Mouse (Mus musculus) ES-Bruce4 (cell line): ENCODE results near the gene Cntnap2. TPM values are rescaled to one million over a fixed set of nuclear protein-coding genes. Genes with fewer than 3 reads are reported as not detected.

Experiments
- H3K27ac ChIP-seq: 2 replicates; pipeline ENCODE4 v1.5.1; 2012; ENCODE audit warnings: low read length, inconsistent platforms; ENCODE audit not compliant: insufficient read depth
- H3K27me3 ChIP-seq: 2 replicates; pipeline ENCODE4 v1.6.1; 2012; ENCODE audit warnings: mild to moderate bottlenecking, low read length, inconsistent platforms; ENCODE audit not compliant: control insufficient read depth, poor library complexity, insufficient read depth, severe bottlenecking
- H3K36me3 ChIP-seq: 2 replicates; pipeline ENCODE4 v1.6.1; 2012; ENCODE audit warnings: inconsistent platforms, mild to moderate bottlenecking, low read length, moderate library complexity; ENCODE audit not compliant: control insufficient read depth, poor library complexity, insufficient read depth, severe bottlenecking
- H3K4me1 ChIP-seq: one replicate; pipeline ENCODE4 v1.8.1; 2011; ENCODE audit warnings: low read length; ENCODE audit not compliant: control insufficient read depth, insufficient read depth
- H3K4me3 ChIP-seq: 2 replicates; pipeline ENCODE4 v1.5.1; 2011; ENCODE audit warnings: low read depth, mild to moderate bottlenecking, low read length
- H3K9ac ChIP-seq: 2 replicates; pipeline ENCODE4 v1.6.1; 2012; ENCODE audit warnings: low read depth, mild to moderate bottlenecking, inconsistent platforms; ENCODE audit not compliant: poor library complexity, severe bottlenecking
- H3K9me3 ChIP-seq: replicated peaks from 2 replicates; pipeline ENCODE4 v1.6.1; 2012; ENCODE audit warnings: mild to moderate bottlenecking, low read length, inconsistent platforms; ENCODE audit not compliant: control insufficient read depth, poor library complexity, insufficient read depth, severe bottlenecking
- CTCF ChIP-seq: IDR thresholded peaks from one replicate; pipeline ENCODE4 v1.8.1; 2011; ENCODE audit warnings: low read depth, low read length
- EP300 ChIP-seq: IDR thresholded peaks from 2 replicates; pipeline ENCODE4 v1.6.1; 2011; ENCODE audit warnings: low read depth, low read length; ENCODE audit not compliant: insufficient read depth
- POLR2A ChIP-seq: IDR thresholded peaks from one replicate; pipeline ENCODE4 v1.8.1; 2011; ENCODE audit warnings: low read length; ENCODE audit not compliant: insufficient read depth
- polyA plus RNA-seq: library from polyadenylated mRNA; stranded (reverse); fragments of >200 nt; gene quantifications from 2 replicates; pipeline ENCODE4 v1.2.4, GENCODE M21; 2011; ENCODE audit warnings: low read depth; ENCODE audit not compliant: missing spikeins, insufficient read depth, insufficient read length

Cntnap2 gene
- polyA plus RNA-seq, 1 experiment, result 4.8 TPM

DNA sequence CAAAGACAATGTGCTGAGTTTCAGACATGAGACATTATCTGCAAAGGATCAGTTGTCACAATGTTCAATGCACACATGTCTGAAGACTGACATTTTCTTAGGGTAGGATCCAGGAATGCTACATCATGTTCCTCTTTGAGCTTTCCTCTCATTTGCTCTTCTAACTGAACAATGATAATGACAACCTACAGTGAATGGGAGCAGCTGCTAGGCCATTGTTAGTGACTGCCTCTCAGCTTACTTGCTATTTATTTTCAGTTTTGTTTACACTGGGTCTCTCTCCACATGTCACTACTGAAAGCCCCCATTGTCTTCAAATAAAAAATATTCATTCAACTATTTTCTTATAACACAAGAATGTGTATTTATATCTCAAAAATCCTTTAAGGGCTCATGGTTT is 54.5 kb downstream of the Cntnap2 start:
- Histone ChIP-seq H3K9me3 (no peaks in the 10 kb centered on the region), H3K4me1 (no peaks in the 10 kb centered on the region), H3K27ac (no peak overlapping the region), H3K36me3 (no peaks in the 10 kb centered on the region), H3K4me3 (no peak overlapping the region), H3K27me3 (no peaks in the 10 kb centered on the region), H3K9ac (no peak overlapping the region)
- TF ChIP-seq POLR2A, result no peak
- TF ChIP-seq EP300, result no peak
- TF ChIP-seq CTCF, result no peak

DNA sequence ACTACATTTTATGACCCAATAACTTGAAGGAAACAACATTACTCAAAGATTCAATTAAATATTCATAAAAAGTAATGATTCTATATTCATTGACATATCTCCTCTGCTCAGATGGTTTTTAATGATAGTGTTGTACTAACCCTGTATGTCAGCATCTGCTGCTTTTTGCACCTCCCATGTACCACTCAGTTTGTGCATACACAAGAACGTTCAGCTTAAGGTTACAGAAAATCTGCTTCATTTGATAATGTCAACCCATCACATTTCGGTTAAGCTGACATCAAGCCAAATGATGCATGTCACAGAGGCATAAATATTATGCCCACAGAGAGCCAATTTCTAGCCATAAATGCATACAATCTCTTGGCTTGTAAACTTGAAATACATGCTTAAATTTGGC is 85.7 kb downstream of the Cntnap2 start:
- no peak overlapping the region for H3K9ac ChIP-seq
- no peaks in the 10 kb centered on the region for H3K9me3 ChIP-seq
- no peaks in the 10 kb centered on the region for H3K4me1 ChIP-seq
- TF ChIP-seq POLR2A, result no peak
- TF ChIP-seq EP300, result no peak
- TF ChIP-seq CTCF, result no peak
- no peak overlapping the region for H3K4me3 ChIP-seq
- no peaks in the 10 kb centered on the region for H3K27me3 ChIP-seq
- H3K27ac ChIP-seq, result no peak overlapping the region
- H3K36me3 ChIP-seq, result no peaks in the 10 kb centered on the region

DNA sequence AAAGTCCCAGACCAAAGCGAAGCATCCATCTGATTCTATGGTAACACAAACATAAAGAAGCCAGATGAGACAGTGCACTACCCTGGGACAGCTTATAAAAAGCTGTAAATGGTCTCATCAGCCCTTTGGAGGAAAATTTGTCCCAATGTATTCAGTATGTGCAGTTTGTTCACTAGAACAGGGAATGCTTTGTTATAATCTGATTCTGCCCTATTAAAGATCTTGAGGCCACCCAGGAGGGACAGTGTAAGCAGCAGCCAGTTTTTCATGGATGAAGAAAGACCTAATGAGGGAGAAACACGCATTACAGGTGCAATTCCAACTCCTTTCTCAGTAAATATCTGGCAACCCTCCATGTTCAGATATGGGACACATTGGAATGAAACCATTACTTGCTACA is 145.9 kb downstream of the Cntnap2 start:
- no peaks in the 10 kb centered on the region for H3K27me3 ChIP-seq
- no peak overlapping the region for H3K9ac ChIP-seq
- no peaks in the 10 kb centered on the region for H3K9me3 ChIP-seq
- no peak overlapping the region for H3K27ac ChIP-seq
- H3K36me3 ChIP-seq, result no peaks in the 10 kb centered on the region
- H3K4me1 ChIP-seq, result no peaks in the 10 kb centered on the region
- H3K4me3 ChIP-seq, result no peak overlapping the region
- TF ChIP-seq EP300, result no peak
- no peak for TF ChIP-seq POLR2A
- no peak for TF ChIP-seq CTCF

DNA sequence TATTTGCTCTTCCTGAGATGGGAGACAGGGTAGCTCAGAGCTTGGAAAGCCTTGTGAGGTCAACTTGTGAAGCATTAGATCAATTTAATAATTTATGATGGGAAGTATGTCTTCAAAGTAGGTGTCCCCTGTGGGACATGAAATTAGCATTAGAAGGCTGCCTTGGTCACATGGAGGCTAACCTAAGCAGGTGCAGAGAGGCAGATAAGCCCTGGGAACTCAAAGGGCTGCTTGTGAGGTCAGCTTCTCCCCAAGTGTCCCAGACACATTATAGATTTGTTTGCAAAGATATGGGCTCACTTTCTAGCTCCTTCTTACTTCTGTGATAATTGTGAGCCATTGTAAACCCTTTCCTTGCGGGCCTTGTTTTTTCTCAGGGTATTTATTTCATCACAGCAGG is 155.2 kb downstream of the Cntnap2 start:
- Histone ChIP-seq H3K4me3 (no peak overlapping the region), H3K9ac (no peak overlapping the region), H3K9me3 (no peaks in the 10 kb centered on the region), H3K27me3 (no peaks in the 10 kb centered on the region), H3K36me3 (no peaks in the 10 kb centered on the region), H3K27ac (no peak overlapping the region), H3K4me1 (no peaks in the 10 kb centered on the region)
- TF ChIP-seq POLR2A (no peak), EP300 (no peak), CTCF (no peak)

DNA sequence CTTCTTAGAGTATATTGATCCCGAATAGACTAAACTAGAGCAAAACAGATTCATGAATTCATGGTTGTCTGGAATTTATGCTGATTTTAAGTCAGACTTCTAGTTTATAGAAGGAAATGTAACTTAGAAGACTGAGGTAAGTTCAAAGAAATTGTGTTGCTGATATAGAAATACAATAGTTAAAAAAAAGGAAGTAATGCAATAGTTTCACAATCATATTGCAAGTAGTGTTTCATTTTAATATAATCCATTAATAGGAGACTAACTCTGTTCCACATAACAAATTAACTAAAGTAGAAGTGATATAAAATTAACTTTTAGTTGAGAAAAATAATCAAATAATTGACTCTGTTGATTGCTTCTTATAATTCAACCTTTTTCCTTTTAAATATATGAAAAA is 169.8 kb downstream of the Cntnap2 start:
- no peak overlapping the region for H3K4me3 ChIP-seq
- H3K9me3 ChIP-seq, result no peaks in the 10 kb centered on the region
- H3K27me3 ChIP-seq, result no peaks in the 10 kb centered on the region
- no peak overlapping the region for H3K27ac ChIP-seq
- no peak for TF ChIP-seq CTCF
- no peak for TF ChIP-seq EP300
- TF ChIP-seq POLR2A, result no peak
- no peak overlapping the region for H3K9ac ChIP-seq
- H3K36me3 ChIP-seq, result no peaks in the 10 kb centered on the region
- no peaks in the 10 kb centered on the region for H3K4me1 ChIP-seq

DNA sequence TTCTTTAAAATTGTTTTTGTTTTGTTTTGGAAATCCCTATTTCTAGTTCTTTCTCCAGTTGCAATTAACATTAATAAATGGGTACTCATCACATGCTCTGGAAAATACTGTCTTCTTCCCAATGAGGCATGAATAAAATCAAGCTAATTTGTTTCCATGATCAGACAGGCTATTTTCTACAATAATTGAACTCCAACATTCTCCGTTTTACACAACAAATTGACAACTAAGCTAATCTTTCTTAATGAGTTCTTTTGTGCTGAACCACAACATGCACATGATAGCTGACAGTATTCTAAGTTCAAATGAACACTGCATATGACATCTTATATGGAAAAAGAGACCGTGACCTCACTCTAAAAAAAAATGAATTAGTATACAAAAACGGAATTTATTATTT is 173.4 kb downstream of the Cntnap2 start:
- TF ChIP-seq POLR2A, result no peak
- no peak for TF ChIP-seq CTCF
- TF ChIP-seq EP300, result no peak
- Histone ChIP-seq H3K9me3 (no peaks in the 10 kb centered on the region), H3K36me3 (no peaks in the 10 kb centered on the region)

DNA sequence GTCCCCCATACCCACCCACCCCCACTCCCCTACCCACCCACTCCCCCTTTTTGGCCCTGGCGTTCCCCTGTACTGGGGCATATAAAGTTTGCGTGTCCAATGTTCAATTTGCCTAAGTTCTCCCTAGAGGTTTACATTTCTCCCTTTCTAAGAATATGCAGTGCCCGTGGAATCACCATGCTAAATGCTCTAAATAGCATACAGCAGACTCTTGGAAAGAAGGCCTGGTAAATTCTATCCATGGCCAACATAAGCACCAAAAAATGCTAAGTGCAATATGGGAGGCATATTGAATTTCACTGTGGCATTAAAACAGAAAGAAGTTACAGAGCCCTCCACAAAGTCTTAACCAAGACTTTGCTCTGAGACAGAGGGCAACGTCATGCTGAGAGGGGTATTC is 177.4 kb downstream of the Cntnap2 start:
- H3K9me3 ChIP-seq, result no peaks in the 10 kb centered on the region
- TF ChIP-seq EP300, result no peak
- TF ChIP-seq POLR2A, result no peak
- no peak for TF ChIP-seq CTCF
- H3K4me1 ChIP-seq, result no peaks in the 10 kb centered on the region
- no peak overlapping the region for H3K9ac ChIP-seq
- H3K27me3 ChIP-seq, result no peaks in the 10 kb centered on the region
- H3K27ac ChIP-seq, result no peak overlapping the region
- H3K4me3 ChIP-seq, result no peak overlapping the region
- H3K36me3 ChIP-seq, result no peaks in the 10 kb centered on the region

More for the DNA sequence above, 173.4 kb downstream of the Cntnap2 start:
- Histone ChIP-seq H3K4me1 (no peaks in the 10 kb centered on the region), H3K4me3 (no peak overlapping the region), H3K27me3 (no peaks in the 10 kb centered on the region), H3K27ac (no peak overlapping the region), H3K9ac (no peak overlapping the region)
